11 mouse cellular contexts compared by ENCODE assay signal in genomic region chr2:167262433-167262832, GRCm38 (mm10). TPM values are rescaled to one million over a fixed set of nuclear protein-coding genes. Genes with fewer than 3 reads are reported as not detected.
"Had no signal": no experiment of that assay in that cellular context is flagged by ENCODE, and none has a peak within 500 bp of the region (broad histone marks: within the 10 kb centered on the region; RNA-seq: fewer than 3 reads in every experiment).

No protein-coding gene starts in this region.

- H3K4me3 ChIP-seq: layer of hippocampus, adult 2 months; limb, embryonic 13.5 days; liver, embryonic 15.5 days; lung, embryonic 15.5 days; midbrain, embryonic 13.5 days; stomach, embryonic 15.5 days had no signal

- H3K4me1 ChIP-seq: liver, embryonic 15.5 days; midbrain, embryonic 13.5 days; stomach, embryonic 15.5 days had no signal

- DNase-seq: kidney, adult 8-10 months; kidney, postnatal 4 days; lung, postnatal 36 days; right cerebral cortex, postnatal 14 days had no signal

RNA-seq across cellular contexts. Expression of gene Ptgis, which starts 22.0 kb away (rescaled TPM):
- total RNA-seq: megakaryocyte progenitor cell, adult 5-6 weeks had no signal
